Mouse (Mus musculus) hindbrain, embryonic 16.5 days (tissue): ENCODE data around the gene Abcb1a. TPM values are rescaled to one million over a fixed set of nuclear protein-coding genes. Genes with fewer than 3 reads are reported as not detected.
A peak's percentile ranks its signal among the peaks of the same experiment; 100 is the strongest.

Experiments
- ATAC-seq: fragments of 200-750 bp; cut with Nextera tagmentation; 2 replicates; pipeline ENCODE4 v1.8.0; 2017; ENCODE audit warnings: moderate TSS enrichment, moderate library complexity
- H3K27ac ChIP-seq: fragments of 300-500 bp; sonication (generic); 2 replicates; pipeline ENCODE4 v1.5.1; 2014; ENCODE audit warnings: low read depth, mild to moderate bottlenecking, control low read depth, low read length, moderate library complexity
- H3K27me3 ChIP-seq: fragments of 300-500 bp; sonication (generic); replicated peaks from 2 replicates; pipeline ENCODE4 v1.6.1; 2014; ENCODE audit warnings: low read length; ENCODE audit not compliant: control insufficient read depth, insufficient read depth
- H3K36me3 ChIP-seq: fragments of 300-500 bp; sonication (generic); 2 replicates; pipeline ENCODE4 v1.6.1; 2014; ENCODE audit warnings: mild to moderate bottlenecking, low read length, moderate library complexity, mixed read lengths; ENCODE audit not compliant: control insufficient read depth, insufficient read depth
- H3K4me1 ChIP-seq: fragments of 300-500 bp; sonication (generic); 2 replicates; pipeline ENCODE4 v1.6.1; 2014; ENCODE audit warnings: low read depth, low read length; ENCODE audit not compliant: control insufficient read depth, insufficient read depth
- H3K4me2 ChIP-seq: fragments of 300-500 bp; sonication (generic); 2 replicates; pipeline ENCODE4 v1.6.1; 2014; ENCODE audit warnings: mild to moderate bottlenecking, low read length, control low read depth, moderate library complexity
- H3K4me3 ChIP-seq: fragments of 300-500 bp; sonication (generic); 2 replicates; pipeline ENCODE4 v1.5.1; 2014; ENCODE audit warnings: mild to moderate bottlenecking, low read length, control low read depth, moderate library complexity
- H3K9ac ChIP-seq: fragments of 300-500 bp; sonication (generic); 2 replicates; pipeline ENCODE4 v1.6.1; 2014; ENCODE audit warnings: low read depth, mild to moderate bottlenecking, control low read depth, low read length, moderate library complexity
- H3K9me3 ChIP-seq: fragments of 300-500 bp; sonication (generic); 2 replicates; pipeline ENCODE4 v1.6.1; 2014; ENCODE audit warnings: mild to moderate bottlenecking, low read length, moderate library complexity; ENCODE audit not compliant: control insufficient read depth
- WGBS: fragments of 180-500 bp; shearing (Covaris S2); extraction: QIAGEN DNeasy Blood & Tissue Kit; methylation state at CpG from one replicate; pipeline ENCODE4 v1.1.7; 2014; 5-methylcytosine and 5-hydroxymethylcytosine counted together
- polyA plus RNA-seq: library from polyadenylated mRNA; unstranded; fragments of >200 nt; fragmentation: Nextera tagmentation; extraction: Ambion mirVana; gene quantifications from 2 replicates; pipeline ENCODE4 v1.2.1, GENCODE M21; 2015

Abcb1a gene
- polyA plus RNA-seq = 2.2 TPM in 2 replicates

GRCm38 (mm10) chr5:8659911-8660737, at the start of gene Abcb1a:
Gene Abcb1a (plus strand): TSS chr5:8660077.
- peak; percentile 73 for ATAC-seq

GRCm38 (mm10) chr5:8622071-8622595, 37.7 kb upstream of the Abcb1a start:
- WGBS = under 1% methylated on average over 30 of the region's 49 CpGs
- H3K4me1 ChIP-seq = no peaks in the 10 kb centered on the region; the same call in 1 of the 2 replicates
- no peaks in the 10 kb centered on the region for H3K36me3 ChIP-seq
- no peaks in the 10 kb centered on the region for H3K9me3 ChIP-seq
- peak overlapping the region; percentile 95 for H3K4me3 ChIP-seq
- H3K27me3 ChIP-seq = no peaks in the 10 kb centered on the region
- peak overlapping the region; percentile 86 for H3K27ac ChIP-seq
- peak overlapping the region; percentile 84 for H3K4me2 ChIP-seq
- H3K9ac ChIP-seq = peak overlapping the region; percentile 88
- peak; percentile 73 for ATAC-seq

More at GRCm38 (mm10) chr5:8659911-8660737, at the start of gene Abcb1a:
- WGBS = 9% methylated on average over 35 of the region's 37 CpGs
- H3K27me3 ChIP-seq = no peaks in the 10 kb centered on the region
- H3K9me3 ChIP-seq = no peaks in the 10 kb centered on the region
- H3K27ac ChIP-seq = no peak within 1 kb of the TSS
- H3K4me1 ChIP-seq = peaks cover 3% of the 10 kb centered on the region
- H3K4me2 ChIP-seq = peak within 1 kb of the TSS; percentile 96
- no peaks in the 10 kb centered on the region for H3K36me3 ChIP-seq
- peak within 1 kb of the TSS; percentile 60 for H3K9ac ChIP-seq
- peak within 1 kb of the TSS; percentile 52 for H3K4me3 ChIP-seq

- Histone ChIP-seq H3K36me3 (no peaks in the 10 kb centered on the region), H3K4me1 (no peaks in the 10 kb centered on the region; the same call in 1 of the 2 replicates)
These were observed 37.2 kb upstream of the Abcb1a start, which contains the start of gene Rundc3b for GRCm38 (mm10) chr5:8622596-8623231. Gene Rundc3b (minus strand): TSS chr5:8622952.

GRCm38 (mm10) chr5:8632901-8633300, 27.0 kb upstream of the Abcb1a start:
- WGBS = 90% methylated on average over 3 of the region's 3 CpGs
- Histone ChIP-seq H3K36me3 (no peaks in the 10 kb centered on the region), H3K4me1 (no peaks in the 10 kb centered on the region), H3K27me3 (no peaks in the 10 kb centered on the region), H3K4me2 (no peak overlapping the region), H3K9me3 (no peaks in the 10 kb centered on the region), H3K27ac (no peak overlapping the region), H3K4me3 (no peak overlapping the region), H3K9ac (no peak overlapping the region)
- no peak for ATAC-seq

More at GRCm38 (mm10) chr5:8622596-8623231, 37.2 kb upstream of the Abcb1a start, which contains the start of gene Rundc3b:
- peak within 1 kb of the TSS; percentile 88 for H3K9ac ChIP-seq
- whole genome bisulfite sequencing = 1% methylated on average over 45 of the region's 74 CpGs
- peak within 1 kb of the TSS; percentile 95 for H3K4me3 ChIP-seq
- no peaks in the 10 kb centered on the region for H3K27me3 ChIP-seq
- peak within 1 kb of the TSS; percentile 84 for H3K4me2 ChIP-seq
- peak within 1 kb of the TSS; percentile 86 for H3K27ac ChIP-seq
- peak; percentile 98 for ATAC-seq
- H3K9me3 ChIP-seq = no peaks in the 10 kb centered on the region

GRCm38 (mm10) chr5:8634489-8634975, 25.3 kb upstream of the Abcb1a start:
- ATAC-seq = no peak

GRCm38 (mm10) chr5:8648300-8648699, 11.6 kb upstream of the Abcb1a start:
- ATAC-seq = no peak
- Histone ChIP-seq H3K4me3 (no peak overlapping the region), H3K36me3 (no peaks in the 10 kb centered on the region), H3K4me2 (no peak overlapping the region), H3K4me1 (no peaks in the 10 kb centered on the region), H3K9me3 (no peaks in the 10 kb centered on the region), H3K9ac (no peak overlapping the region), H3K27me3 (no peaks in the 10 kb centered on the region), H3K27ac (no peak overlapping the region)
- WGBS = 82% methylated on average over 4 of the region's 4 CpGs

More at GRCm38 (mm10) chr5:8634489-8634975, 25.3 kb upstream of the Abcb1a start:
- no peak overlapping the region for H3K4me2 ChIP-seq
- no peaks in the 10 kb centered on the region for H3K4me1 ChIP-seq
- H3K4me3 ChIP-seq = no peak overlapping the region
- no peaks in the 10 kb centered on the region for H3K36me3 ChIP-seq
- no peak overlapping the region for H3K9ac ChIP-seq
- H3K27ac ChIP-seq = no peak overlapping the region
- no peaks in the 10 kb centered on the region for H3K9me3 ChIP-seq
- H3K27me3 ChIP-seq = no peaks in the 10 kb centered on the region

GRCm38 (mm10) chr5:8648774-8649173, 11.1 kb upstream of the Abcb1a start:
- ATAC-seq = no peak

GRCm38 (mm10) chr5:8652085-8652484, 7.8 kb upstream of the Abcb1a start:
- no peak for ATAC-seq
- Histone ChIP-seq H3K27me3 (no peaks in the 10 kb centered on the region), H3K27ac (no peak overlapping the region), H3K4me1 (no peaks in the 10 kb centered on the region), H3K4me3 (no peak overlapping the region), H3K9me3 (no peaks in the 10 kb centered on the region), H3K4me2 (no peak overlapping the region), H3K9ac (no peak overlapping the region), H3K36me3 (no peaks in the 10 kb centered on the region)
- 83% methylated on average over 2 of the region's 2 CpGs for WGBS

More at GRCm38 (mm10) chr5:8648774-8649173, 11.1 kb upstream of the Abcb1a start:
- Histone ChIP-seq H3K27ac (no peak overlapping the region), H3K36me3 (no peaks in the 10 kb centered on the region), H3K4me1 (no peaks in the 10 kb centered on the region), H3K9ac (no peak overlapping the region), H3K9me3 (no peaks in the 10 kb centered on the region), H3K27me3 (no peaks in the 10 kb centered on the region), H3K4me3 (no peak overlapping the region), H3K4me2 (no peak overlapping the region)

- peaks cover 3% of the 10 kb centered on the region for H3K4me1 ChIP-seq
- H3K4me2 ChIP-seq = peak overlapping the region; percentile 96
- no peak overlapping the region for H3K9ac ChIP-seq
- whole genome bisulfite sequencing = 63% methylated on average over 10 of the region's 10 CpGs
- H3K27me3 ChIP-seq = no peaks in the 10 kb centered on the region
- peak overlapping the region; percentile 52 for H3K4me3 ChIP-seq
- ATAC-seq = no peak
- H3K27ac ChIP-seq = no peak overlapping the region
- no peaks in the 10 kb centered on the region for H3K36me3 ChIP-seq
- H3K9me3 ChIP-seq = no peaks in the 10 kb centered on the region
These were observed 868 bp downstream of the Abcb1a start for GRCm38 (mm10) chr5:8660738-8661151.
